Mouse (Mus musculus) liver, embryonic 11.5 days (tissue): ENCODE measurements around the gene Dnaic1. TPM values are rescaled to one million over a fixed set of nuclear protein-coding genes. Genes with fewer than 3 reads are reported as not detected.
A peak's percentile ranks its signal among the peaks of the same experiment; 100 is the strongest.

Source experiments
- ATAC-seq: fragments of 200-750 bp; cut with Nextera tagmentation; replicated peaks from 2 replicates; pipeline ENCODE4 v1.8.0; 2017; ENCODE audit warnings: moderate number of reproducible peaks, mild to moderate bottlenecking, moderate TSS enrichment, moderate library complexity; ENCODE audit not compliant: low FRiP score
- DNase-seq: peaks from one replicate; pipeline ENCODE4 v3.0.0-alpha.2; 2017; ENCODE audit warnings: low spot score
- H3K27ac ChIP-seq: fragments of 300-500 bp; sonication (generic); 2 replicates; pipeline ENCODE4 v1.5.1; 2014; ENCODE audit warnings: mild to moderate bottlenecking, low read depth, low read length, control low read depth
- H3K27me3 ChIP-seq: fragments of 300-500 bp; sonication (generic); replicated peaks from 2 replicates; pipeline ENCODE4 v1.6.1; 2014; ENCODE audit warnings: low read length, mixed read lengths; ENCODE audit not compliant: control insufficient read depth, insufficient read depth
- H3K36me3 ChIP-seq: fragments of 300-500 bp; sonication (generic); 2 replicates; pipeline ENCODE4 v1.6.1; 2014; ENCODE audit warnings: mild to moderate bottlenecking, low read length, moderate library complexity, mixed read lengths; ENCODE audit not compliant: control insufficient read depth, insufficient read depth
- H3K4me1 ChIP-seq: fragments of 300-500 bp; sonication (generic); replicated peaks from 2 replicates; pipeline ENCODE4 v1.6.1; 2014; ENCODE audit warnings: low read length, mixed read lengths; ENCODE audit not compliant: control insufficient read depth, insufficient read depth
- H3K4me2 ChIP-seq: fragments of 300-500 bp; sonication (generic); 2 replicates; pipeline ENCODE4 v1.6.1; 2014; ENCODE audit warnings: mild to moderate bottlenecking, control low read depth, moderate library complexity
- H3K4me3 ChIP-seq: fragments of 300-500 bp; sonication (generic); 2 replicates; pipeline ENCODE4 v1.5.1; 2014; ENCODE audit warnings: low read depth, low read length, control low read depth
- H3K9ac ChIP-seq: fragments of 300-500 bp; sonication (generic); 2 replicates; pipeline ENCODE4 v1.6.1; 2014; ENCODE audit warnings: low read depth, low read length, control low read depth
- H3K9me3 ChIP-seq: fragments of 300-500 bp; sonication (generic); 2 replicates; pipeline ENCODE4 v1.6.1; 2016; ENCODE audit warnings: low read length, inconsistent platforms, mixed read lengths; ENCODE audit not compliant: control insufficient read depth
- WGBS: fragments of 180-500 bp; shearing (Covaris S2); extraction: QIAGEN DNeasy Blood & Tissue Kit; methylation state at CpG from one replicate; pipeline ENCODE4 v1.1.7; 2014; 5-methylcytosine and 5-hydroxymethylcytosine counted together
- polyA plus RNA-seq: library from polyadenylated mRNA; unstranded; fragments of >200 nt; fragmentation: Nextera tagmentation; extraction: Ambion mirVana; gene quantifications from 2 replicates; pipeline ENCODE4 v1.2.1, GENCODE M21; 2014

Dnaic1 gene
- polyA plus RNA-seq, 1 experiment from 2014 or later: 1.6 TPM

- ATAC-seq (no peak), DNase-seq (no peak)
- no peak overlapping the region for H3K27ac ChIP-seq
- no peak overlapping the region for H3K4me3 ChIP-seq
- WGBS: 68% methylated on average over 3 of the region's 3 CpGs
- peaks cover 4% of the 10 kb centered on the region; the same call in 1 of the 2 replicates for H3K4me1 ChIP-seq
- no peaks in the 10 kb centered on the region for H3K36me3 ChIP-seq
- H3K9ac ChIP-seq: no peak overlapping the region
- no peak overlapping the region for H3K4me2 ChIP-seq
- H3K9me3 ChIP-seq: no peaks in the 10 kb centered on the region
- no peaks in the 10 kb centered on the region for H3K27me3 ChIP-seq
Measured at GRCm38 (mm10) chr4:41557092-41557491, 12.5 kb upstream of the Dnaic1 start.

GRCm38 (mm10) chr4:41563297-41563696, 6.3 kb upstream of the Dnaic1 start:
- Histone ChIP-seq H3K9me3 (no peaks in the 10 kb centered on the region), H3K4me1 (no peaks in the 10 kb centered on the region), H3K36me3 (no peaks in the 10 kb centered on the region), H3K9ac (no peak overlapping the region), H3K4me3 (no peak overlapping the region), H3K27ac (no peak overlapping the region), H3K4me2 (no peak overlapping the region), H3K27me3 (peaks cover 12% of the 10 kb centered on the region)
- 73% methylated on average over 5 of the region's 5 CpGs for WGBS
- DNase-seq (no peak), ATAC-seq (no peak)

GRCm38 (mm10) chr4:41566123-41566522, 3.5 kb upstream of the Dnaic1 start:
- DNase-seq (no peak), ATAC-seq (no peak)
- no peak overlapping the region for H3K9ac ChIP-seq
- no peak overlapping the region for H3K4me3 ChIP-seq
- no peak overlapping the region for H3K4me2 ChIP-seq
- H3K9me3 ChIP-seq: no peaks in the 10 kb centered on the region
- H3K27me3 ChIP-seq: peaks cover 14% of the 10 kb centered on the region
- no peak overlapping the region for H3K27ac ChIP-seq
- 21% methylated on average over 3 of the region's 3 CpGs for WGBS
- peaks cover 5% of the 10 kb centered on the region; the same call in 1 of the 2 replicates for H3K4me1 ChIP-seq
- H3K36me3 ChIP-seq: no peaks in the 10 kb centered on the region

DNA sequence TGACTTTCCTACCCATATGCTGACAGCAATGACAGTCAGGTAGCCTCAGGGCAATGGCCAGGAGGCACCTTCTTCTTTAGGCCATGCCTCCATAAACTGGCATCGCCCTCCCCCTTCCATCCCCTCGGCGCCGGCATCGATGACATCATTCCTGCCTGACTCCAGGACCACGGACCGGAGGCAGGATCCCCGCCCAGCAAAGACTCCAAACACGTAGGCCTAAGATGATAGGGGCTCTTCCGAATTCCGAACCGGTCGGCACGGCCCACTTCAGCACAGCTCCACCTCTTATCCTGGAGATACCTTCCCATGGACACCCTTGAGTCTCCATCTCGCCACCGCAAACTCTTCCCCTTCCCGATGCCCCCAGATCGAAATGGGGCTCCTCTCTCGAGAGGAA, 1.3 kb upstream of the Dnaic1 start:
- no peaks in the 10 kb centered on the region for H3K36me3 ChIP-seq
- ATAC-seq: no peak
- DNase-seq: no peak
- H3K9ac ChIP-seq: no peak overlapping the region
- H3K27ac ChIP-seq: no peak overlapping the region
- H3K27me3 ChIP-seq: peaks cover 14% of the 10 kb centered on the region
- peak overlapping the region; percentile 79 for H3K4me3 ChIP-seq
- peaks cover 5% of the 10 kb centered on the region; the same call in 1 of the 2 replicates for H3K4me1 ChIP-seq
- 26% methylated on average over 19 of the region's 19 CpGs for WGBS
- H3K9me3 ChIP-seq: no peaks in the 10 kb centered on the region
- H3K4me2 ChIP-seq: peak overlapping the region; percentile 100

DNA sequence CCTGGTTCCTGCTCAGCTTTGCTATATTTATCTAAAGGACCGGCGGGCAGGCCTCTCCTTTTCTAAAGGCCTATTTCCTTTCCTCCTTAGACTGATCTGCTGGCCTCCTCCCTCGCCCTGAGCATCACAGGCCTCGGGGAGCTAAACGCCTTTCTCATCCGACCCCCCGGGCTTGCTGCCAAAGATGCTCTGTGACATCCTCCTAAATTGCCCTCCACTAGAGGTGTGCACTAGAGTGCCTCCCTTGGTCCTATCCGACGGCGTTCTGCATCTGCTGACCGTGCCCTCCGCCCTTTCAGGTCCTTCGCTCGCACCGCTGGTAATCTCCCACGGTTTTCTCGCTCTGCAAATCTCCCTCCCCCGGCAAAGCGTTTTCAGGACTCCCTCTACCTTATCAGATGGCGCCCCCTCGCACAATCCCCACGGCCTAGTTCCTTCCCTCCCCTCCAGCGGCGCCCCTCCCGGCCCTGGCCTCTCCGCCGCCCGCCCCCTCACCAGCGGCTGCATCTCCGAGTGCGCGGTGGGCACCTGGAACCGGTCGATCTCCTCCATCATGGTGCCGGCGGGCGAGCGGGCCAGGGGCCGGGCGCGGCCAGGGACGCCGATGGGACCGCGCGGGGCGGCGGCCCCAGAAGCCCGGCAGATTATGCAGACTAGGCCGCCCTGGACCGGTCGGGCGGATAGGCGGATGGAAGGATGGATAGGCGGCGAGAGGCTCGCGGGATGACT, 729 bp upstream of the Dnaic1 start:
- no peak overlapping the region for H3K27ac ChIP-seq
- WGBS: 2% methylated on average over 57 of the region's 58 CpGs
- DNase-seq: peak; percentile 40

DNA sequence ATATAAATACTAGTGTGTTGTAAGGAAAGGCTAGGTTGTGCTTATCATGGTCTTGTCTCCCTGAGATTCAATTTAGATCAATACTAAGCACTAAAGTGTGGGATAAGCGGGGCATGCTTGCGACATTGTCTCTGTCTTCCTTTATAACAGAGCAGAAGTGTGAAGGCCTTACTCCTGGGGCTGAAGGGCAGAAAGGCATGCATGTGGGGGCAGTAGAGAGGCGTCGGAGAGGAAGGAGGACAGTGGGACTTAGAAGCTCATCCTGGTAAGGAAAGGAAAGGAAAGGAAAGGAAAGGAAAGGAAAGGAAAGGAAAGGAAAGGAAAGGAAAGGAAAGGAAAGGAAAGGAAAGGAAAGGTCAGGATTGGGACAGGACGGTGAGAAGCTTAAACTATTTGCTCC, 1.9 kb downstream of the Dnaic1 start:
- Histone ChIP-seq H3K36me3 (no peaks in the 10 kb centered on the region), H3K4me1 (peaks cover 5% of the 10 kb centered on the region; the same call in 1 of the 2 replicates), H3K9ac (no peak overlapping the region), H3K27ac (no peak overlapping the region), H3K27me3 (peaks cover 14% of the 10 kb centered on the region), H3K4me2 (no peak overlapping the region), H3K9me3 (no peaks in the 10 kb centered on the region), H3K4me3 (no peak overlapping the region)
- DNase-seq (no peak), ATAC-seq (no peak)
- WGBS: 21% methylated on average over 5 of the region's 5 CpGs

More for the DNA sequence above, 729 bp upstream of the Dnaic1 start:
- no peak for ATAC-seq
- Histone ChIP-seq H3K4me3 (peak overlapping the region; percentile 79), H3K4me1 (peaks cover 5% of the 10 kb centered on the region; the same call in 1 of the 2 replicates), H3K9me3 (no peaks in the 10 kb centered on the region), H3K36me3 (no peaks in the 10 kb centered on the region), H3K9ac (peak overlapping the region; percentile 72), H3K27me3 (peaks cover 14% of the 10 kb centered on the region), H3K4me2 (peak overlapping the region; percentile 100)

GRCm38 (mm10) chr4:41573492-41573891, 3.9 kb downstream of the Dnaic1 start:
- H3K27ac ChIP-seq: no peak overlapping the region
- H3K36me3 ChIP-seq: no peaks in the 10 kb centered on the region
- no peak overlapping the region for H3K9ac ChIP-seq
- H3K4me2 ChIP-seq: no peak overlapping the region
- H3K9me3 ChIP-seq: no peaks in the 10 kb centered on the region
- no peak for ATAC-seq
- no peak overlapping the region for H3K4me3 ChIP-seq
- H3K27me3 ChIP-seq: no peaks in the 10 kb centered on the region; the same call in 1 of the 2 replicates
- peaks cover 5% of the 10 kb centered on the region; the same call in 1 of the 2 replicates for H3K4me1 ChIP-seq
- WGBS: 58% methylated on average over 4 of the region's 4 CpGs
- no peak for DNase-seq

- no peaks in the 10 kb centered on the region for H3K36me3 ChIP-seq
- H3K4me2 ChIP-seq: no peak overlapping the region
- no peaks in the 10 kb centered on the region for H3K9me3 ChIP-seq
- no peak overlapping the region for H3K4me3 ChIP-seq
- H3K27ac ChIP-seq: no peak overlapping the region
- 50% methylated on average over 6 of the region's 6 CpGs for WGBS
- no peaks in the 10 kb centered on the region; the same call in 1 of the 2 replicates for H3K27me3 ChIP-seq
- DNase-seq: no peak
- ATAC-seq: no peak
- no peak overlapping the region for H3K9ac ChIP-seq
- H3K4me1 ChIP-seq: no peaks in the 10 kb centered on the region
Measured at GRCm38 (mm10) chr4:41575914-41576313, 6.3 kb downstream of the Dnaic1 start.

DNA sequence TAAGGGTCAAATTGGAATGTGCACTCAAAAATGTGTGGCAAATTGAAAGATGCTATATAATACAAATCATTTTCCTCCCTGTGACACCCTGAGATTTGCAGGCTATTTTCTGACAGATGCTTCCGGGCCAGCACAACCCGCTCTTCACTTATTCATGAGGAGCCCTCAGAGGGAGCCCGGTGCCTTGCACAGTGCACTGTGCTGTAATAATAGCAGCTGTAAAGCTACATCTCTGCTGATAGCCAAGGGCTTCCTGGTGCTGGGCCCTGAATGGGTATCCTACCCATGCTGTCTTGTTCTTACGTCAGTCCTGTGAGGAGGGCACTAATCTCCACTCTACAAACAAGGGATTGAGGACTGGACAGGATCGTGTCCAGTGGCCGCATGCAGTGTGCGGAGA, 13.8 kb downstream of the Dnaic1 start:
- H3K27me3 ChIP-seq: peaks cover 2% of the 10 kb centered on the region; the same call in 1 of the 2 replicates
- no peak overlapping the region for H3K4me3 ChIP-seq
- DNase-seq (no peak), ATAC-seq (no peak)
- H3K36me3 ChIP-seq: no peaks in the 10 kb centered on the region
- H3K27ac ChIP-seq: no peak overlapping the region
- H3K4me2 ChIP-seq: no peak overlapping the region
- no peaks in the 10 kb centered on the region for H3K4me1 ChIP-seq
- H3K9me3 ChIP-seq: no peaks in the 10 kb centered on the region
- no peak overlapping the region for H3K9ac ChIP-seq
- WGBS: 84% methylated on average over 7 of the region's 7 CpGs
